In genomic region chr11:95079256-95079875, GRCm38 (mm10) we compare ENCODE assay signal across 11 mouse cellular contexts. TPM values are rescaled to one million over a fixed set of nuclear protein-coding genes. Genes with fewer than 3 reads are reported as not detected.
DNase-seq lines count a peak whose midpoint lies in the region; ATAC-seq and TF ChIP-seq lines count a peak whose summit lies in the region.
"Had no signal": no experiment of that assay in that cellular context is flagged by ENCODE, and none has a peak within 500 bp of the region (broad histone marks: within the 10 kb centered on the region; RNA-seq: fewer than 3 reads in every experiment).

No protein-coding gene starts in this region.

- no peaks in the 10 kb centered on the region for H3K9me3 ChIP-seq in heart, postnatal 0 days (replicated peaks; ENCODE audit: control insufficient read depth, low read length)
- no peaks in the 10 kb centered on the region for H3K9me3 ChIP-seq in forebrain, embryonic 14.5 days (replicated peaks; ENCODE audit: control insufficient read depth, low read length)
- H3K9me3 ChIP-seq: embryonic facial prominence, embryonic 12.5 days; hindbrain, embryonic 10.5 days; neural tube, embryonic 12.5 days had no signal

- DNase-seq in urinary bladder, postnatal 14 days (ENCODE audit: low spot score), result peak; percentile 61
- DNase-seq in urinary bladder, postnatal 10 days (ENCODE audit: low spot score), result no peak
- DNase-seq in heart, postnatal 0 days (ENCODE audit: low spot score), result no peak
- DNase-seq in kidney, postnatal 36 days, result peak; percentile 81 to 85
- DNase-seq in forebrain, embryonic 14.5 days (ENCODE audit: low spot score), result no peak
- DNase-seq in ovary, adult 18-20 months (ENCODE audit: low spot score), result no peak

- 0 out of 2 replicates have a peak overlapping the region, but pooled peaks have one; percentile 7 for H3K4me2 ChIP-seq in heart, postnatal 0 days (ENCODE audit: low read depth, low read length)
- no peak overlapping the region for H3K4me2 ChIP-seq in forebrain, embryonic 14.5 days (ENCODE audit: low read length)
- H3K4me2 ChIP-seq: embryonic facial prominence, embryonic 12.5 days; neural tube, embryonic 12.5 days had no signal

- TF ChIP-seq CTCF in heart, postnatal 0 days (IDR thresholded peaks at IDR 0.05; ENCODE audit: low read depth), result no peak

- H3K4me1 ChIP-seq in heart, postnatal 0 days (ENCODE audit: control insufficient read depth, insufficient read depth), result peaks cover 42% of the 10 kb centered on the region
- 0 out of 2 replicates have a peak, but pooled peaks cover 3% of the 10 kb centered on the region for H3K4me1 ChIP-seq in forebrain, embryonic 14.5 days (ENCODE audit: control insufficient read depth, insufficient read depth, low read length)

- no peak for TF ChIP-seq EP300 in heart, postnatal 0 days (IDR thresholded peaks at IDR 0.05; ENCODE audit: low read depth)

- 10% methylated on average over 6 of the region's 6 CpGs for WGBS in heart, postnatal 0 days
- 89% methylated on average over 6 of the region's 6 CpGs for WGBS in forebrain, embryonic 14.5 days

- ATAC-seq in heart, postnatal 0 days (ENCODE audit: insufficient read depth, low read depth), result no peak
- no peak for ATAC-seq in erythroblast, adult 5-6 weeks (replicated peaks; ENCODE audit: low FRiP score, poor library complexity, severe bottlenecking)
- ATAC-seq in forebrain, embryonic 14.5 days, result no peak
- ATAC-seq: forebrain, embryonic 16.5 days had no signal

- H3K36me3 ChIP-seq in heart, postnatal 0 days (replicated peaks; ENCODE audit: control insufficient read depth, insufficient read depth, low read length), result no peaks in the 10 kb centered on the region
- no peaks in the 10 kb centered on the region for H3K36me3 ChIP-seq in forebrain, embryonic 14.5 days (ENCODE audit: control insufficient read depth, insufficient read depth, low read length)
- H3K36me3 ChIP-seq: embryonic facial prominence, embryonic 12.5 days; hindbrain, embryonic 10.5 days; neural tube, embryonic 12.5 days had no signal

- H3K27ac ChIP-seq in heart, postnatal 0 days (ENCODE audit: low read depth), result peak overlapping the region; percentile 61
- H3K27ac ChIP-seq in forebrain, embryonic 14.5 days (ENCODE audit: low read depth, low read length), result no peak overlapping the region
- H3K27ac ChIP-seq: embryonic facial prominence, embryonic 12.5 days; hindbrain, embryonic 10.5 days; neural tube, embryonic 12.5 days had no signal

- no peak overlapping the region for H3K9ac ChIP-seq in heart, postnatal 0 days (replicated peaks; ENCODE audit: low read depth, low read length)
- H3K9ac ChIP-seq in forebrain, embryonic 14.5 days (ENCODE audit: low read length), result no peak overlapping the region
- H3K9ac ChIP-seq: embryonic facial prominence, embryonic 12.5 days; neural tube, embryonic 12.5 days had no signal

- H3K27me3 ChIP-seq in heart, postnatal 0 days (ENCODE audit: control insufficient read depth, insufficient read depth, low read length), result no peaks in the 10 kb centered on the region
- H3K27me3 ChIP-seq in forebrain, embryonic 14.5 days (replicated peaks; ENCODE audit: control insufficient read depth, insufficient read depth, low read length), result peaks cover 13% of the 10 kb centered on the region; the same call in 1 of the 2 replicates

- H3K4me3 ChIP-seq in heart, postnatal 0 days (ENCODE audit: low read depth, low read length), result no peak overlapping the region
- H3K4me3 ChIP-seq in forebrain, embryonic 14.5 days (ENCODE audit: low read depth, low read length), result no peak overlapping the region
- H3K4me3 ChIP-seq: embryonic facial prominence, embryonic 12.5 days; hindbrain, embryonic 10.5 days; neural tube, embryonic 12.5 days had no signal

RNA-seq across cellular contexts. Expression of gene Itga3, which starts 2.8 kb away (rescaled TPM):
- total RNA-seq in heart, postnatal 0 days (2014; rRNA removed; ENCODE audit: low replicate concordance), result 12.2 and 47.8 TPM in 2 replicates
- 6.6 and 7.2 TPM in 2 replicates for polyA plus RNA-seq in heart, postnatal 0 days (2015; fragmentation: Nextera tagmentation; extraction: Ambion mirVana)
- total RNA-seq in erythroblast, adult 5-6 weeks (2015; ENCODE audit: low replicate concordance), result not detected in 2 replicates
- total RNA-seq in erythroblast, adult 5-6 weeks (2017; ENCODE audit: low replicate concordance), result not detected in 2 replicates
- polyA plus RNA-seq in forebrain, embryonic 14.5 days (2014; fragmentation: Nextera tagmentation; extraction: Ambion mirVana), result 4.1 and 4.8 TPM in 2 replicates

RNA-seq across cellular contexts. Expression of gene Pdk2, which starts 38.2 kb away (rescaled TPM):
- total RNA-seq in heart, postnatal 0 days (2014; rRNA removed; ENCODE audit: low replicate concordance), result 121 and 168 TPM in 2 replicates
- polyA plus RNA-seq in heart, postnatal 0 days (2015; fragmentation: Nextera tagmentation; extraction: Ambion mirVana), result 179 and 186 TPM in 2 replicates
- total RNA-seq in erythroblast, adult 5-6 weeks (2015; ENCODE audit: low replicate concordance), result 1.3 and 7.9 TPM in 2 replicates
- 0.60 and 5.6 TPM in 2 replicates for total RNA-seq in erythroblast, adult 5-6 weeks (2017; ENCODE audit: low replicate concordance)
- polyA plus RNA-seq in forebrain, embryonic 14.5 days (2014; fragmentation: Nextera tagmentation; extraction: Ambion mirVana), result 20.1 and 24.2 TPM in 2 replicates

RNA-seq across cellular contexts. Expression of gene Dlx3, which starts 40.6 kb away (rescaled TPM):
- not detected in 2 replicates for total RNA-seq in heart, postnatal 0 days (2014; rRNA removed; ENCODE audit: low replicate concordance)
- polyA plus RNA-seq in heart, postnatal 0 days (2015; fragmentation: Nextera tagmentation; extraction: Ambion mirVana), result not detected in 2 replicates
- total RNA-seq in erythroblast, adult 5-6 weeks (2015; ENCODE audit: low replicate concordance), result not detected in 2 replicates
- total RNA-seq in erythroblast, adult 5-6 weeks (2017; ENCODE audit: low replicate concordance), result not detected in 2 replicates
- polyA plus RNA-seq in forebrain, embryonic 14.5 days (2014; fragmentation: Nextera tagmentation; extraction: Ambion mirVana), result not detected in 2 replicates

Comparison
In these comparisons a context has a peak if more than half of its experiments do, and no peak if none do; other contexts are left out.
1. DNase-seq: peak in urinary bladder, postnatal 14 days (single experiment) and kidney, postnatal 36 days (2 of 2); none in urinary bladder, postnatal 10 days (single experiment), heart, postnatal 0 days (single experiment), forebrain, embryonic 14.5 days (single experiment) and ovary, adult 18-20 months (single experiment).
2. RNA of gene Itga3, which starts 2.8 kb away (total RNA-seq): 12.2 to 47.8 TPM in heart, postnatal 0 days; not detected in erythroblast, adult 5-6 weeks; every median in the first group is over 10 times any median in the second.
3. RNA of gene Pdk2, which starts 38.2 kb away (total RNA-seq): 121 to 168 TPM in heart, postnatal 0 days; 0.60 to 7.9 TPM in erythroblast, adult 5-6 weeks; every median in the first group is over 10 times any median in the second.